Mouse (Mus musculus) right cerebral cortex, postnatal 25 days (tissue): Measurements from ENCODE around the gene Dnmbp.

Experiments used
- DNase-seq: peaks from one replicate; pipeline ENCODE4 v3.0.0; 2022

Gene Dnmbp

GRCm38 (mm10) chr19:43870418-43870817, 69.6 kb downstream of the Dnmbp start:
- no peak for DNase-seq

GRCm38 (mm10) chr19:43857347-43857746, 82.6 kb downstream of the Dnmbp start:
- no peak for DNase-seq

- DNase-seq, result no peak
Observed at GRCm38 (mm10) chr19:43852837-43853545, 87.0 kb downstream of the Dnmbp start.

GRCm38 (mm10) chr19:43851996-43852630, 87.9 kb downstream of the Dnmbp start:
- DNase-seq, result no peak

- DNase-seq, result no peak
Observed at GRCm38 (mm10) chr19:43850026-43850425, 90.0 kb downstream of the Dnmbp start.

- no peak for DNase-seq
Observed at GRCm38 (mm10) chr19:43847966-43848365, 92.0 kb downstream of the Dnmbp start.

- no peak for DNase-seq
Observed at GRCm38 (mm10) chr19:43847056-43847455, 92.9 kb downstream of the Dnmbp start.

- DNase-seq, result no peak
Observed at GRCm38 (mm10) chr19:43845331-43845908, 94.6 kb downstream of the Dnmbp start.

GRCm38 (mm10) chr19:43843184-43843583, 96.8 kb downstream of the Dnmbp start:
- DNase-seq, result no peak

GRCm38 (mm10) chr19:43832425-43833069, 107.4 kb downstream of the Dnmbp start:
- DNase-seq, result peak; percentile 43

- no peak for DNase-seq
Observed at GRCm38 (mm10) chr19:43826855-43827254, 113.1 kb downstream of the Dnmbp start.

GRCm38 (mm10) chr19:43815661-43816414, 124.2 kb downstream of the Dnmbp start:
- no peak for DNase-seq

GRCm38 (mm10) chr19:43813315-43813714, 126.7 kb downstream of the Dnmbp start:
- DNase-seq, result no peak

- no peak for DNase-seq
Observed at GRCm38 (mm10) chr19:43811419-43811818, 128.6 kb downstream of the Dnmbp start.

- DNase-seq, result no peak
Observed at GRCm38 (mm10) chr19:43809331-43809730, 130.7 kb downstream of the Dnmbp start.

GRCm38 (mm10) chr19:43803866-43804265, 136.1 kb downstream of the Dnmbp start:
- no peak for DNase-seq

- DNase-seq, result no peak
Observed at GRCm38 (mm10) chr19:43801427-43802051, 138.5 kb downstream of the Dnmbp start.

- no peak for DNase-seq
Observed at GRCm38 (mm10) chr19:43797216-43797615, 142.8 kb downstream of the Dnmbp start.
